25 mouse cellular contexts compared by ENCODE assay signal in the genomic region with DNA sequence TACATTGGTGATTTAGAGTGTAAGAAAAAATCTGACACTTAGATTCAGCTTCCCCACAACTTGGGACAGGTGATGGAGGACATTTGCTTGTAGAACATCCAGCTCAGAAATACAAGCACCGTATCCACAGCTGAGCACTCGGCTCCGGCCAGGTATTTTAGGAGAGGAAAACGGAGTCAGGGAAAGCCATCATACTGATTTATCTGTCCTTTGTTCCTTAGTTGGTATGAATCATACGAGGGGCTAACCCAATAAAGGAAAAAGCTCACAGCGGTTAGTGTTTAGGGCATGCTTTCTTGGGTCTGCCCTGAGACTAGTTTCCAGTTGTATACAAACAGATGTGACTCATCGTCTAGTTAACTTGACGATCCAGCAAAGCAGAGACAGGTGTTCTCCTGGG.
A peak's percentile ranks its signal among the peaks of the same experiment; 100 is the strongest.
DNase-seq lines count a peak whose midpoint lies in the region; ATAC-seq and TF ChIP-seq lines count a peak whose summit lies in the region.
"Had no signal": no experiment of that assay in that cellular context is flagged by ENCODE, and none has a peak within 500 bp of the region (broad histone marks: within the 10 kb centered on the region; RNA-seq: fewer than 3 reads in every experiment).

No protein-coding gene starts in this region.

- peak overlapping the region; percentile 33 for H3K4me3 ChIP-seq in ES-Bruce4 (ENCODE audit: low read depth, low read length)
- H3K4me3 ChIP-seq in limb, embryonic 13.5 days: no peak overlapping the region
- no peak overlapping the region for H3K4me3 ChIP-seq in stomach, postnatal 0 days (ENCODE audit: low read depth, low read length)
- H3K4me3 ChIP-seq: embryonic facial prominence, embryonic 13.5 days; forebrain, embryonic 10.5 days; forebrain, embryonic 15.5 days; hindbrain, embryonic 10.5 days; hindbrain, embryonic 15.5 days; layer of hippocampus, adult 2 months; liver, embryonic 12.5 days; midbrain, embryonic 12.5 days had no signal

- H3K9me3 ChIP-seq in ES-Bruce4 (replicated peaks; ENCODE audit: control insufficient read depth, insufficient read depth, low read length, poor library complexity, severe bottlenecking): no peaks in the 10 kb centered on the region
- no peaks in the 10 kb centered on the region for H3K9me3 ChIP-seq in limb, embryonic 13.5 days
- H3K9me3 ChIP-seq in stomach, postnatal 0 days (ENCODE audit: control insufficient read depth, low read length): no peaks in the 10 kb centered on the region
- H3K9me3 ChIP-seq: embryonic facial prominence, embryonic 13.5 days; forebrain, embryonic 10.5 days; forebrain, embryonic 15.5 days; hindbrain, embryonic 10.5 days; hindbrain, embryonic 15.5 days; liver, embryonic 12.5 days; midbrain, embryonic 12.5 days had no signal

- TF ChIP-seq POLR2A in ES-Bruce4 (IDR thresholded peaks at IDR 0.05; ENCODE audit: insufficient read depth, low read length): no peak

- peak overlapping the region; percentile 24; the same call in 1 of the 2 replicates for H3K4me2 ChIP-seq in limb, embryonic 13.5 days (replicated peaks)
- no peak overlapping the region for H3K4me2 ChIP-seq in stomach, postnatal 0 days (replicated peaks; ENCODE audit: low read depth)
- H3K4me2 ChIP-seq: embryonic facial prominence, embryonic 13.5 days; forebrain, embryonic 15.5 days; hindbrain, embryonic 15.5 days; liver, embryonic 12.5 days; midbrain, embryonic 12.5 days had no signal

- no peak overlapping the region for H3K9ac ChIP-seq in ES-Bruce4 (ENCODE audit: low read depth, poor library complexity, severe bottlenecking)
- H3K9ac ChIP-seq in limb, embryonic 13.5 days: no peak overlapping the region
- H3K9ac ChIP-seq in stomach, postnatal 0 days (ENCODE audit: low read length): no peak overlapping the region
- H3K9ac ChIP-seq: embryonic facial prominence, embryonic 13.5 days; forebrain, embryonic 15.5 days; hindbrain, embryonic 15.5 days; liver, embryonic 12.5 days; liver, postnatal 0 days; midbrain, embryonic 12.5 days had no signal

- no peak for TF ChIP-seq EP300 in ES-Bruce4 (IDR thresholded peaks at IDR 0.05; ENCODE audit: insufficient read depth, low read depth, low read length)
- TF ChIP-seq EP300 in stomach, postnatal 0 days (optimal IDR thresholded peaks at IDR 0.05): no peak

- WGBS in limb, embryonic 13.5 days: 39% methylated on average over 8 of the region's 8 CpGs
- 51% methylated on average over 8 of the region's 8 CpGs for WGBS in stomach, postnatal 0 days

- ATAC-seq in limb, embryonic 13.5 days (ENCODE audit: low FRiP score, low read depth): no peak
- peak; percentile 24; the same call in 1 of the 2 replicates for ATAC-seq in stomach, postnatal 0 days (ENCODE audit: low FRiP score, low TSS enrichment)
- ATAC-seq: forebrain, embryonic 15.5 days; liver, embryonic 12.5 days; liver, postnatal 0 days; Patski had no signal

- H3K4me1 ChIP-seq in ES-Bruce4 (ENCODE audit: control insufficient read depth, insufficient read depth, low read length): no peaks in the 10 kb centered on the region
- H3K4me1 ChIP-seq in limb, embryonic 13.5 days: peaks cover 67% of the 10 kb centered on the region
- H3K4me1 ChIP-seq in stomach, postnatal 0 days (replicated peaks; ENCODE audit: control insufficient read depth, insufficient read depth): no peaks in the 10 kb centered on the region

- H3K27me3 ChIP-seq in ES-Bruce4 (ENCODE audit: control insufficient read depth, insufficient read depth, low read length, poor library complexity, severe bottlenecking): no peaks in the 10 kb centered on the region
- no peaks in the 10 kb centered on the region for H3K27me3 ChIP-seq in limb, embryonic 13.5 days
- no peaks in the 10 kb centered on the region for H3K27me3 ChIP-seq in stomach, postnatal 0 days (ENCODE audit: control insufficient read depth, insufficient read depth, low read length)
- H3K27me3 ChIP-seq: embryonic facial prominence, embryonic 13.5 days; forebrain, embryonic 15.5 days; hindbrain, embryonic 15.5 days; liver, embryonic 12.5 days; midbrain, embryonic 12.5 days; Patski had no signal

- TF ChIP-seq CTCF in ES-Bruce4 (IDR thresholded peaks at IDR 0.05; ENCODE audit: low read depth, low read length): no peak
- no peak for TF ChIP-seq CTCF in stomach, postnatal 0 days (IDR thresholded peaks at IDR 0.05; ENCODE audit: low read depth)

- H3K27ac ChIP-seq in ES-Bruce4 (ENCODE audit: insufficient read depth, low read length): no peak overlapping the region
- peak overlapping the region; percentile 48; the same call in 1 of the 2 replicates for H3K27ac ChIP-seq in limb, embryonic 13.5 days
- H3K27ac ChIP-seq in stomach, postnatal 0 days (replicated peaks): no peak overlapping the region
- H3K27ac ChIP-seq: embryonic facial prominence, embryonic 13.5 days; forebrain, embryonic 10.5 days; forebrain, embryonic 15.5 days; hindbrain, embryonic 10.5 days; hindbrain, embryonic 15.5 days; layer of hippocampus, adult 2 months; liver, embryonic 12.5 days; midbrain, embryonic 12.5 days had no signal

- H3K36me3 ChIP-seq in ES-Bruce4 (ENCODE audit: control insufficient read depth, insufficient read depth, low read length, poor library complexity, severe bottlenecking): no peaks in the 10 kb centered on the region
- H3K36me3 ChIP-seq in limb, embryonic 13.5 days: no peaks in the 10 kb centered on the region
- H3K36me3 ChIP-seq in stomach, postnatal 0 days (ENCODE audit: control insufficient read depth, insufficient read depth, low read length): no peaks in the 10 kb centered on the region
- H3K36me3 ChIP-seq: embryonic facial prominence, embryonic 13.5 days; forebrain, embryonic 10.5 days; forebrain, embryonic 15.5 days; hindbrain, embryonic 10.5 days; hindbrain, embryonic 15.5 days; liver, embryonic 12.5 days; midbrain, embryonic 12.5 days had no signal

- peak; percentile 20 to 26 for DNase-seq in kidney, postnatal 4 days
- DNase-seq in kidney, adult 11 months: no peak
- DNase-seq in stomach, postnatal 0 days (ENCODE audit: low spot score): no peak
- no peak for DNase-seq in natural killer cell, adult 2 months (ENCODE audit: low spot score in 2 of 2)
- DNase-seq: adrenal gland, postnatal 10 days; B cell, adult 2 months; cerebellum, adult 11 months; cerebellum, adult 9-11 months; heart, postnatal 14 days; kidney, adult 2 months; kidney, postnatal 14 days; liver, postnatal 0 days; lung, postnatal 36 days; right cerebral cortex, postnatal 14 days had no signal

Comparison
In these comparisons a context has a peak if more than half of its experiments do, and no peak if none do; other contexts are left out.
1. DNase-seq: peak in kidney, postnatal 4 days (2 of 2); none in kidney, adult 11 months (single experiment), stomach, postnatal 0 days (single experiment) and natural killer cell, adult 2 months (0 of 2).